Mouse (Mus musculus): ENCODE results near the gene Vmn1r25. TPM values are rescaled to one million over a fixed set of nuclear protein-coding genes. Genes with fewer than 3 reads are reported as not detected.
"Not testable (repeated sequence)": the region's sequence is repeated elsewhere in the genome, so short reads cannot be mapped to it uniquely, and the experiment has no call there.

Gene Vmn1r25
- not detected in 2 replicates for polyA plus RNA-seq (2012; rRNA removed)
- not detected in 2 replicates for polyA plus RNA-seq (2014; fragmentation: Nextera tagmentation; extraction: Ambion mirVana)

DNA sequence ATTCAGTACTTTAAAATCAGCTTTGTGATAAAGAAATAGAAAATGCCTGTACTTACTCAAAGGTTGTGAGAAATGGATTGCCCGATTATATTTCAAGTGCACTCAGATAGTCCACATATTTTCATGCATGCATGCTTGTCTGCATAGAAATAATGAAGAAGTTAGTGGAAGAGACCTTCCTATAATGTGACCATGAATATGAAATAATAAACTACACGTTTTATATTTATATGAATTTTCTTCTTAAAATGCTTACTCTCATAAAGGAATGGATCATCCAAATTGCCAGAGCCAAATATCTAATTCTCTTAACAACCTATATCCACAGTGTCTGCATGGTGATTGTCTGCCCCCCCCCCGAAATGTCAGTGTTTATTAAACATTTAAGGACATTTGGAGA, at the start of gene Vmn1r25:
Gene Vmn1r25 (minus strand): TSS at position 101 of the 400 bp plus-strand sequence.
- Histone ChIP-seq H3K4me2 (ENCODE audit: low read depth) (no peak within 1 kb of the TSS), H3K36me3 (replicated peaks; ENCODE audit: control insufficient read depth, insufficient read depth, low read depth) (no peaks in the 10 kb centered on the region), H3K27me3 (ENCODE audit: control insufficient read depth, insufficient read depth, low read length) (no peaks in the 10 kb centered on the region), H3K9ac (replicated peaks) (no peak within 1 kb of the TSS), H3K9me3 (ENCODE audit: control insufficient read depth, low read length) (no peaks in the 10 kb centered on the region), H3K27ac (no peak within 1 kb of the TSS), H3K4me1 (replicated peaks; ENCODE audit: control insufficient read depth in 2 of 2, insufficient read depth in 2 of 2, low read length in 1 of 2) (no peaks in the 10 kb centered on the region), H3K4me3 (ENCODE audit: insufficient read depth in 1 of 2, low read depth in 2 of 2, low read length in 2 of 2) (no peak within 1 kb of the TSS)
- TF ChIP-seq CTCF (IDR thresholded peaks at IDR 0.05; ENCODE audit: low read depth) = no peak
- TF ChIP-seq EP300 (IDR thresholded peaks at IDR 0.05; ENCODE audit: low read depth) = no peak
- DNase-seq (ENCODE audit: low read depth in 3 of 3, low spot score in 3 of 3) (no peak), ATAC-seq (ENCODE audit: insufficient read depth) (no peak)
- WGBS (ENCODE audit: insufficient replicate concordance) = 34% methylated on average over 3 of the region's 3 CpGs

DNA sequence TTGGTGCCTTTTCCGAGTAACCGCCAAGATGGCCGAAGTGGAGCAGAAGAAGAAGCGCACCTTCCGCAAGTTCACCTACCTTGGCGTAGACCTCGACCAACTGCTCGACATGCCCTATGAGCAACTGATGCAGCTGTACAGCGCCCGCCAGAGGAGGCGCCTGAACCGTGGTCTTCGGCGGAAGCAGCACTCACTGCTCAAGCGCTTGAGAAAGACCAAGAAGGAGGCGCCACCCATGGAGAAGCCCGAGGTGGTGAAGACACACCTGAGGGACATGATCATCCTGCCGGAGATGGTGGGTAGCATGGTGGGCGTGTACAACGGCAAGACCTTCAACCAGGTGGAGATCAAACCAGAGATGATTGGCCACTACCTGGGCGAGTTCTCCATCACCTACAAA, 36.9 kb upstream of the Vmn1r25 start:
- not testable (repeated sequence) for H3K4me1 ChIP-seq (replicated peaks; ENCODE audit: control insufficient read depth in 2 of 2, insufficient read depth in 2 of 2, low read length in 1 of 2); H3K27ac ChIP-seq; H3K4me2 ChIP-seq (ENCODE audit: low read depth); H3K27me3 ChIP-seq (ENCODE audit: control insufficient read depth, insufficient read depth, low read length); ATAC-seq (ENCODE audit: insufficient read depth); H3K9me3 ChIP-seq (ENCODE audit: control insufficient read depth, low read length); H3K4me3 ChIP-seq (ENCODE audit: insufficient read depth in 1 of 2, low read depth in 2 of 2, low read length in 2 of 2); H3K9ac ChIP-seq (replicated peaks); H3K36me3 ChIP-seq (replicated peaks; ENCODE audit: control insufficient read depth, insufficient read depth, low read depth); DNase-seq (ENCODE audit: low read depth in 3 of 3, low spot score in 3 of 3)
- WGBS (ENCODE audit: insufficient replicate concordance) = 77% methylated on average over 21 of the region's 21 CpGs

DNA sequence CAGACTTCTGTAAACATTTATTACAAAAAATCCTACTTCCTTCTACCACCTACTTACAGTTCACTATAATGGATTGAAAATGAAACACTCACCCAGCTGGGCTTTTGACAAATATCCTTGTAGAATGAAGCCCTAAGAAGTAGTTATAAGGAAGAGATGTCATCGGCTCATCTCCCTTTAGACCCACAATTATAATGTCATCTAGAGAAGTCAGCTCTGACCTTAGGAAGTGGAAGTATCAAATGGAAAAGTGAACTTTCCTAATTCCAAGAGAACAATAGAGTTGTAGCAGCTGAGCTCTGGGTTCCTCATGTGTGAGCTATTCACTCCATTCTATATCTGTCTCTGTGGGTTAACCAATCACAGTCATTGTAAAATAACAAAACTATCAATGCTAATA, 34.4 kb upstream of the Vmn1r25 start, which contains the start of gene Vmn1r26:
Gene Vmn1r26 (minus strand): TSS at position 101 of the 400 bp plus-strand sequence.
- DNase-seq (ENCODE audit: low read depth in 3 of 3, low spot score in 3 of 3) (no peak), ATAC-seq (ENCODE audit: insufficient read depth) (no peak)
- Histone ChIP-seq H3K4me1 (replicated peaks; ENCODE audit: control insufficient read depth in 2 of 2, insufficient read depth in 2 of 2, low read length in 1 of 2) (no peaks in the 10 kb centered on the region), H3K4me2 (ENCODE audit: low read depth) (no peak within 1 kb of the TSS), H3K9ac (replicated peaks) (no peak within 1 kb of the TSS), H3K4me3 (ENCODE audit: insufficient read depth in 1 of 2, low read depth in 2 of 2, low read length in 2 of 2) (no peak within 1 kb of the TSS), H3K9me3 (ENCODE audit: control insufficient read depth, low read length) (no peaks in the 10 kb centered on the region), H3K27me3 (ENCODE audit: control insufficient read depth, insufficient read depth, low read length) (no peaks in the 10 kb centered on the region), H3K36me3 (replicated peaks; ENCODE audit: control insufficient read depth, insufficient read depth, low read depth) (no peaks in the 10 kb centered on the region), H3K27ac (no peak within 1 kb of the TSS)
- TF ChIP-seq EP300 (IDR thresholded peaks at IDR 0.05; ENCODE audit: low read depth) (no peak), CTCF (IDR thresholded peaks at IDR 0.05; ENCODE audit: low read depth) (no peak)
- WGBS (ENCODE audit: insufficient replicate concordance) = 82% methylated on average over 1 of the region's 1 CpGs

DNA sequence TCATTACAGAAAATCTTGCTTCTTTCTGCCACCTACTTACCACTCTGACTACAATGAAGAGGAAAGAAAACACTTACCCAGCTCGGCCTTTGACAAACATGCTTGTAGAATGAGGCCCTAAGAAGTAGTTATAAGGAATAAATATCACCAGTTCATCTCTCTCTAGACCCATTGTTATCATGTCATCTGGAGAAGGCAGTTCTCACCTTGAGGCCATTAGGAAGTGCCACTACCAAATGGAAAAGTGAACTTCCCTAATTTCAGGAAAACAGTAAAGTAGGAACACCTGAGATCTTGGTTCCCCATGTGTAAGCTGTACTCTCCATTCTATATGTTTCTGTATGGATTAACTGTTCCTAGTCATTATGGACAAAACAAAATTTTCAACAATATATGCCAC, 19.2 kb downstream of the Vmn1r25 start, which contains the start of gene Vmn1r24:
Gene Vmn1r24 (minus strand): TSS at position 101 of the 400 bp plus-strand sequence.
- 44% methylated on average over 1 of the region's 1 CpGs for WGBS (ENCODE audit: insufficient replicate concordance)
- H3K4me2 ChIP-seq (ENCODE audit: low read depth); H3K27ac ChIP-seq; H3K36me3 ChIP-seq (replicated peaks; ENCODE audit: control insufficient read depth, insufficient read depth, low read depth); H3K4me3 ChIP-seq (ENCODE audit: insufficient read depth in 1 of 2, low read depth in 2 of 2, low read length in 2 of 2); H3K27me3 ChIP-seq (ENCODE audit: control insufficient read depth, insufficient read depth, low read length); H3K9me3 ChIP-seq (ENCODE audit: control insufficient read depth, low read length); ATAC-seq (ENCODE audit: insufficient read depth); DNase-seq (ENCODE audit: low read depth in 3 of 3, low spot score in 3 of 3); H3K4me1 ChIP-seq (replicated peaks; ENCODE audit: control insufficient read depth in 2 of 2, insufficient read depth in 2 of 2, low read length in 1 of 2); H3K9ac ChIP-seq (replicated peaks): not testable (repeated sequence)

Other genes with a start within 250 kb of the Vmn1r25 start
- gene Vopp1, start 155.7 kb downstream of the Vmn1r25 start, polyA plus RNA-seq (2012; rRNA removed) = 28.3 and 31.2 TPM in 2 replicates
- 26.8 and 29.7 TPM in 2 replicates for gene Vopp1, start 155.7 kb downstream of the Vmn1r25 start, polyA plus RNA-seq (2014; fragmentation: Nextera tagmentation; extraction: Ambion mirVana)
- gene Vmn1r21, start 130.5 kb downstream of the Vmn1r25 start, polyA plus RNA-seq (2012; rRNA removed) = not detected in 2 replicates
- not detected in 2 replicates for gene Vmn1r21, start 130.5 kb downstream of the Vmn1r25 start, polyA plus RNA-seq (2014; fragmentation: Nextera tagmentation; extraction: Ambion mirVana)
- gene Vmn1r22, start 72.8 kb downstream of the Vmn1r25 start, polyA plus RNA-seq (2012; rRNA removed) = not detected in 2 replicates
- not detected in 2 replicates for gene Vmn1r22, start 72.8 kb downstream of the Vmn1r25 start, polyA plus RNA-seq (2014; fragmentation: Nextera tagmentation; extraction: Ambion mirVana)
- gene Vmn1r23, start 54.0 kb downstream of the Vmn1r25 start, polyA plus RNA-seq (2012; rRNA removed) = not detected in 2 replicates
- not detected in 2 replicates for gene Vmn1r23, start 54.0 kb downstream of the Vmn1r25 start, polyA plus RNA-seq (2014; fragmentation: Nextera tagmentation; extraction: Ambion mirVana)
- gene Vmn1r24, start 19.3 kb downstream of the Vmn1r25 start, polyA plus RNA-seq (2012; rRNA removed) = not detected in 2 replicates
- not detected in 2 replicates for gene Vmn1r24, start 19.3 kb downstream of the Vmn1r25 start, polyA plus RNA-seq (2014; fragmentation: Nextera tagmentation; extraction: Ambion mirVana)
- not detected in 2 replicates for gene Vmn1r26, start 34.3 kb upstream of the Vmn1r25 start, polyA plus RNA-seq (2012; rRNA removed)
- gene Vmn1r26, start 34.3 kb upstream of the Vmn1r25 start, polyA plus RNA-seq (2014; fragmentation: Nextera tagmentation; extraction: Ambion mirVana) = not detected in 2 replicates
- gene Vmn1r27, start 238.0 kb upstream of the Vmn1r25 start, polyA plus RNA-seq (2012; rRNA removed) = not detected in 2 replicates
- gene Vmn1r27, start 238.0 kb upstream of the Vmn1r25 start, polyA plus RNA-seq (2014; fragmentation: Nextera tagmentation; extraction: Ambion mirVana) = not detected in 2 replicates

Data from liver, embryonic 14.5 days (tissue).